Mouse (Mus musculus): ENCODE measurements around the gene Smc3. TPM values are rescaled to one million over a fixed set of nuclear protein-coding genes. Genes with fewer than 3 reads are reported as not detected.
"Not testable (repeated sequence)": the region's sequence is repeated elsewhere in the genome, so short reads cannot be mapped to it uniquely, and the experiment has no call there.

Gene Smc3
- polyA plus RNA-seq, 1 experiment: 16.8 TPM

DNA sequence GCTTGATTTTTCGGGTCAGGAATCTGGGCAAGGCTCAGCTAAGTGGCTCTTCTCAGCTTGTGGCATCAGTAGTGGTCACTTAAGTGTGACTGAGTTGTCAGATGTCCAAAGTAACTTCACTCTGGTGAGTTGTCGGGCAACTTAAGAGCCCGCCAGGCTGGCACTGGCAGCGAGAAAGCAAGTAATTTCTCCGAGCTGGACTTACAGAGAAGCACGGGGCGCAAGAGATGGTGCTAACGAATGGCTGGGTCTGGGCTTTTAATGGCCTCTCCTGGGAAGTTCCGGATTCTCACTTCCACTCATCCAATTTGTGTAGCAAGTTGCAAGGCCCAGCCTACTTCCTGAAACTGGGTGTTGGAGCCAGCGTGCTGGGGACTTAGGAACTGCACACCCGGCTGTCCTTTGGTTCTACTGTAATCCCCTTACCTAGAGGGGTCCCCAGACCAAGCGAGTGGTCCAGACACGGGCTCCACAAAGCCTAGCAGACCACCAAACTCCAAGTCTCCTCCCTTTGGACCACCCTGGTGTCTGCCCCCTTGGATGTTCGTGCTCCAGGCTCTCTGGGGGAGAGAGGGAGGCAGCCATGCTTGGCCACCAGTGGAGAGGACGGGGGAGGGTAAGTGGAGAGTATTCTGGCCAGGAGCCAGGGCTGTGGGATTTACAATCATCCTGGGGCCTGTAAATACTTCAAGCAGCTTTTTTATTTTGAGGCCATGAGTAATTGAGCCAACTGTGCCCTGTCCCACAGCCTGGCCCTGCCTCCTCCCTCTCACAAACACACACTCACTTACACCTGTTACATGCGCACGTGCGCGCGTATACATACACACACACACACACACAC, 53.6 kb downstream of the Smc3 start:
- no peak for DNase-seq (ENCODE audit: low spot score)

DNA sequence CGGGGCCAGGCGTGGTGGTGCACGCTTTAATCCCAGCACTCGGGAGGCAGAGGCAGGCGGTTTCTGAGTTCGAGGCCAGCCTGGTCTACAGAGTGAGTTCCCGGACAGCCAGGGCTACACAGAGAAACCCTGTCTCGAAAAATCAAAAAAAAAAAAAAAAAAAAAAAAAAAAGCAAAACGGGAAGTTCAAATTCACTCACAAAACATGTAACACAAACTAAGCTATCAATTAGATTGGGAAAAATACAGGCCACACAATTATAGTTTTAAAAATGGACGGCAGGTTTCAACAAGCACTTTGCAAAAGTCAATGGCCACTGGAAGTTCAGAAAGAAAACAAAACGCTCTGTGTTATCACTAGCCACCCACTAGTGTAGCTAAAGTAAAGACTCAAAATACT, 56.2 kb downstream of the Smc3 start:
- not testable (repeated sequence) for DNase-seq (ENCODE audit: low spot score)

DNA sequence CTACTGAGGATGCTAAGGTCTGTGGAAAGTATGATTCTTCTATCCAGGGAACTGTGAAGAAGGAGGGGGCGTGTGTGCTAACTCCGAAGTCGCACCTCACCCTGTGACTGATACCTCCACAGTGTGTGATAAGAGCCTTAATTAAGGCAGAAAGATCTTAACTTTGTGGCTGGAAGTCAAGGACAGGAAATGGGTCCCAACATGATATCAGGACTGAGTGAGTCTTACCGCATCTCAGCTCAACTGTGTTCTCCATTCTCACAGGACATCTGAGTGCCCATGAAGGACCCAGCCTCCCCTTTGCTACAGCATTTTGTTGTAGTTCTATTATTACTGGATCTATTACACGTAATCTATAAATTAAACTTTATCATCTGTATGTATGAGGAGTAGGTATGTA, 57.2 kb downstream of the Smc3 start:
- no peak for DNase-seq (ENCODE audit: low spot score)

DNA sequence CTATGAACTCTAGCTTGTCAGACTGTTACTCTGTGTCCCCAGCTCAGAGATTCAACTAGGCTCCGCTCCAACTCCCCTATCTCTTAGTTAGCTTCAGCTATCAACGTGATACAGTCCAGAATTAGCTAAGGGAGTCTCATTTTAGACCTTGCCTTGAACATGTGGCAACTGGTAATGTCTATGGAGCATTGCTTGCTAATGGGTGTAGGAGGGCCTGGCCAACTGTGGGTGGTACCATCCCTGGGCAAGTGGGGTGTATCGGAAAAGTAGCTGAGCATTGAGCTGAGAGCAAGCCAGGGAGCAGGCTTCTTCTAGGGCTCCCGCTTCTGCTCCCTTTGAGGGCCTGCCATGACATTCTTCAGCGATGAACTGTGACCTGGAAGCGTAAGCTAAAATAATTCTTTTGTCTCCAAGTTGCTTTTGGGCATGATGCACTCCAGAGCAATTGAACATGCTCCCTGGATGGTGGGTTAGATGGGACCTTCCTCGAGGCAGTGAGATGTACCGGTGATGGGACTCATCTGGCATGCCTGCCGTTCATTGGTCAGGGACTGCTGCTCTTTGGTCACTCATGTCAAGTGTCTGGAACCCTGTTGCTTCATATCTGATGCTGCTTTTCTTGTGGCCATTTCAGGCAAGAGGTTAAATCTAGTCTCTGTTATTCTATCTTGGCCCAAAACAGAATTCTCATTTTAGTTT, 60.7 kb downstream of the Smc3 start:
- DNase-seq (ENCODE audit: low spot score): no peak

DNA sequence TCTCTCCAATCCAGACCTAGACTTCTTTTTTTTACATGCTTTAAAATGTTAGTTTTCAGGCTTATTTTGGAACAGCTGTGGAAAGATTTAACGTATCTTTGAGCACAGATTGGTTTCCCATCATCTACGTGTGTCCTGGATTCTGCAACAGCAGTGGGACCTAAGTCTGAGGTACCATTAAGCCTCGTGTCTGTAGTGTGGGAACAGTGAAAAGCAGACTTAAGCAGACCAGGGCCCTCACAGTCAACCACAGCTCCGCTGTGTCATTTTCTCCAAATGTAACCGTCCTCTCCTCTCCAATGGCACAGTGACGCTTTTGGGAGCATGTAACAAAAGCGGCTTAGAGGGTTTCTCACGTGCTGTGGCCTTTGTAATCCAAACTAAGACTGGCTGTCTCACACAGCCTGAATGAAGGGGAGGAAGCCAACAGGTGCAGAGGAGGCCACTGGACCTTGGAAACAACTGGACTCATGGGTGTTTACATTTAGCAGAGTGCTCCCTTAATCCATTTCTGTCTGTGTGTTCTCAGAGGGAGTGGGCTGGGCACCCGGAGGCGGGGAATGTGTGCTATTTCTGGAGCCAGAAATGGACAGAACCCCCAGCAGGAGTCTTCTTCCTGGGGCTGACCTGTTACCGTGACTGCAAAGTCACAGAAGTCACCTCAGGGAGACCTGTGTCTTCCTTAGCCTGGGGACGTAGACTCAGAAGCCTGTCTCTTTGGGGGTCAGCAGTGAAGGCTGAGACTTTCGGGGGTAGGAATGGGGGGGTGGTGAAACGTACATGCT, 61.9 kb downstream of the Smc3 start:
- DNase-seq (ENCODE audit: low spot score): no peak

DNA sequence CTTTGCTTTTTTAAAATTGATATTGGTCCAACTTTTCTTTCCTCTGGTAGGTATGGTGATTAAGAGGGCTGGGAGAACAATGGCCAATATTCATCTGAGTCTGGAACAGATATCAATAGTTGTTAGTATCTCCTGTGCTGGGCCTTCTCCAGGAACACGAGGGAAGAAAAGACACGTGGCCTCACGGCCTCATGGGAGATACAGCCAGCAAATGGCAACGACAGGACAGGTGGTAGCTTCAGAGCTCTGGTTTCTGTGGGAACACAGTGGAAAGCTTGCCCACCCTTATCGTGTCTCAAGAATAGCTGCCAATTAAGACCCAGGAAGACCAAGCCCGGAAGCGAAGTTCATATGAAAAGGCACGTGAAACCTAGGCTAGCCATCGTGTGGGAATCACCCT, 64.6 kb downstream of the Smc3 start:
- no peak for DNase-seq (ENCODE audit: low spot score)

DNA sequence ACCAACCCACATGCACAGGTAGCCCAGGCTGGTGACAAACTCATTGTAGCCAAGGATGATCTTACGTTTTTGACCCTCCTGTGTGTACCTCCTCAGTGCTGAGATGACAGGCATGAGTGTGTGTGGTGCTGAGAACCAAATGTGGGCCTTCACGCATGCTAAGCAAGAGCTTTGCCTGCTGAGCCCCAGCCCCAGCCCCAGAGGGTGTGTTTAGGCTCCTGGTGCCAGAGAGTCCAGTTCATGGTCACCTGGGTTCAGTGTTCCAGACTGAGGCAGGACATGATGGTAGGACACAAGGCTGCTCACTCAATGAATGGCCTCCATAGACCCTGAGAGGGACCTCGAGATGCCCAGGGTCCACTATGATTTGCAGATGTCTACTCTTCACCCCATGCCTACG, 65.2 kb downstream of the Smc3 start:
- no peak for DNase-seq (ENCODE audit: low spot score)

DNA sequence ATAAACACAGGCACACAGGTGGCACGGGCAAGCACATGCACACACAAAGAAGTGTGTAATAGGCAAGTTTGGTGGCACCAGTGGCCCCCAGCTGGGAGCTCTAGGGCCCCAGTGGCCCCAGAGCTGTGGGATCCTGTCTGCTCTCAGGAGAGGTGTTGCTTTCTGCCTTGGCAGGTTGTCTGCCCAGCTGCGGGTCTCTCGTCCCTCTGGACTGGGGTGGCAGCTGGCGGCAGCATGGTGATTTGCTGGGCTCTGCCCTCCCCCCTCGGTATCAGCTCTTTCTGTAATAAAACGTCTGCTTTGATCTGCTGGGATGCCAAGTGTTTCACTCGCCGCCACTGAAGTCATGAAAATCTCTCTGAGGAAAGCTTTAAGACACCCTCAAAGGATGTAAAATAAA, 66.5 kb downstream of the Smc3 start:
- DNase-seq (ENCODE audit: low spot score): no peak

DNA sequence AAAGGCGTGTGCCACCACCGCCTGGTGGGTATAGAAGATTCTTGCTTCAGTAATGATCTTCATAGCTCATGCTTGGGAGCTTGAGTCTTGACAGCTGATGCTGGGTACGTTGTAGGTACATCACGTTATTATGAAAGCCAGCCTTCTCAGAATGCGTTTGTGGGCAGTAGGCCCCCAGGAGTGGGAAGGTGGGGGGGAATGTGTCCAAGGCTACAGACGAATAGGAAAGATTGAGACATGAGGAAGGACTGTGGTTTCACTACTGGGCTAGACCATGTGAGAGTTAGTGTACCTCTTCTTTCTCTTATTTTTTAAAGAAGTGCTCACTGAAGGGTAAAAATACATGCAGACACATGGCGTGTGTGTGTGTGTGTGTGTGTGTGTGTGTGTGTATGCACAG, 68.6 kb downstream of the Smc3 start:
- DNase-seq (ENCODE audit: low spot score): no peak

DNA sequence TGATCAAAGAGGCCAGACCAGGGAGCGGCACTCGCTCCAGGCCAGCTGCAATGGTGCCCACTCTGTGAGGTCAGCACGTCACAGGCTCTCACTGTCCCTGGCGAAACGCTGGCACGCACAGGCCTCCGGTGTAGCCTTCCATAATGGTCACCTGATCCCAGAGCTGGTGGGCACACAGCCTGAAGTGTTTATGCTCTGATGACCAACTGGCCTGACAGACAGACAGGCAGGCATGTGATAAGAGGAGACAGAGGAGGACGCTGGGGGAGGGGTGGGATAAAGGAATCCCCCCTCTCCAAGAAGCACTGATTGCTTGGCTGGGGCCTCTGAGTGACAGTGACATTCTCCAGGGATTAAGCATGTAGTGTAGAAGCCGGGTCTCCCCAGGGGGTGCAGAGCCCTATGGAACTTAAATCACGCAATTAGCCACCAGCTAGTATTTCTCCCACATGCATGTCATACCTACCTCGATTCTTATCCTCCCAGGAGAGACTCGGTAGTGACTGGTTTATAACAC, 70.5 kb downstream of the Smc3 start:
- no peak for DNase-seq (ENCODE audit: low spot score)

DNA sequence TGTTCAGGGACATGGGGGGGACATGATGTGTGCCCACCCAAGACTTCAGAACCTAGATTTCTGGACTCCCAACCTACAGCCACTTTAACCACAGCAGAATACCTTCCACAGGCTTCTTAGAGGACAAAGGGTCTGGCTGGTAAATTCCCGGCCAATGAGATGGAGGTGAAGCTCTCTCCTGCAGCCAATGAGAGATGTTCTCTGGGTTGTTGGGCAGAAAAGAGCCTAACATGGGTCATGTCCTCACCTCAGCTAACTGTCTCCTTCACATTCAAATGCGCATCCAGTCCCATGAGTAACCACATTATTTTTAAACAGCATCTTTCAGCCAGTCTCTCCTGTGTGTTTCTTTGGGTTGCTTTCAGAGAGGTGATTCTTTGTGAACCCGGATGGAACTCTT, 71.2 kb downstream of the Smc3 start:
- DNase-seq (ENCODE audit: low spot score): no peak

DNA sequence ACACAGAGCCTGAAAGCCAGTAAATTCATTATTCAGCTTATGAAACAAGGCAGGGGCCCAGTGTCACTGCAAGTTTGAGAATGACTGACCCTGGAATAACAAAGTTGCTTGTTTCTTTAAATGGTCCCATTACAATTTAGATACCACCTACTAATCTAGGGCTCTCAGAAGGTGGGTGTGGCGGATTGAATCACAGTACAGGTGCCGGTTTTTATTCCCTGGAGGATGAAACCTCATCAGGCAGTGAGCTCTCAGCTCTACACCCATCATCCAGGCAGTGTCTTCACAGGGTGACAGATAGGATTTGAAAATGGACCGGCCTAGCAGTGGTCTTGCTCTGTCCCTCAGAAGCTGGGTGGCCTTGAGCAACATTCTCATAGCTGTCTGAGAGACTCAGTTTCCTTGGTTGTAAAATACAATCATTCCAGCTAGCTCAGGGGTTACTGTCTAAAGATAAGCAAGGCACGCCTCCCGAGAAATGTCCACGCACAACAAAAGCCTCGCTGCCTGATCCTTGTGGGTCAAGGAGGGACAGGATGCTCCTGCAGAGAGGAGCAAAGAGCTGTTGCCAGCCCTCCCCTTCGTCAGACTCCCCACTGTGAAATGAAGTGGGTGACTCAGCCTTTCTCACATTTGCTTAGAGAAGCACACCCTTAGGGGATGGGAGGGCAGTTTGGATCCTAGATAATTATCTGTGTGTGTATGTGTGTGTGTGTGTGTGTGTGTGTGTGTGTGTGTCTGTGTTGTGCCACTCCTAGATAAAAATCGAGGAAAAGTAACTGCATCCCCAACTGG, 74.1 kb downstream of the Smc3 start:
- DNase-seq (ENCODE audit: low spot score): no peak

DNA sequence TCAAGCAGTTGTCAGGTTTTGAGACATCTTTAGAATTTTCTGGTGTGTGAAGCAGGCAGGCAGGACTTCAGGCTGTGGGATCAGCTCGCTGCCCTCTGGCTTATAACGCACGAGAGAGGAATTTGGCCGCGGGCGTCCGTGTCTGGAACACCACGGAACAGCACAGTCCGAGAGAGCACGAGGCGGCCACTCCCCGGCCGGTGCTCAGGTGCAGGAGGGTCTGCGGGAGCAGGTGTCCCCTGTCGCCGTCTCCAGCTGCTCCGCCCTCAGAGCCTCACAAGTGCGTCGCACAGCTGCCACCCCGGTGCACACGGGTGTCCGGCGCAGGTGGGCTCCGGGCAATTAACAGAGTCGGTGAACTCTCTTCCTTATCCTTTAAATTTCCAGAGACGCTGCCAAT, 76.0 kb downstream of the Smc3 start:
- no peak for DNase-seq (ENCODE audit: low spot score)

DNA sequence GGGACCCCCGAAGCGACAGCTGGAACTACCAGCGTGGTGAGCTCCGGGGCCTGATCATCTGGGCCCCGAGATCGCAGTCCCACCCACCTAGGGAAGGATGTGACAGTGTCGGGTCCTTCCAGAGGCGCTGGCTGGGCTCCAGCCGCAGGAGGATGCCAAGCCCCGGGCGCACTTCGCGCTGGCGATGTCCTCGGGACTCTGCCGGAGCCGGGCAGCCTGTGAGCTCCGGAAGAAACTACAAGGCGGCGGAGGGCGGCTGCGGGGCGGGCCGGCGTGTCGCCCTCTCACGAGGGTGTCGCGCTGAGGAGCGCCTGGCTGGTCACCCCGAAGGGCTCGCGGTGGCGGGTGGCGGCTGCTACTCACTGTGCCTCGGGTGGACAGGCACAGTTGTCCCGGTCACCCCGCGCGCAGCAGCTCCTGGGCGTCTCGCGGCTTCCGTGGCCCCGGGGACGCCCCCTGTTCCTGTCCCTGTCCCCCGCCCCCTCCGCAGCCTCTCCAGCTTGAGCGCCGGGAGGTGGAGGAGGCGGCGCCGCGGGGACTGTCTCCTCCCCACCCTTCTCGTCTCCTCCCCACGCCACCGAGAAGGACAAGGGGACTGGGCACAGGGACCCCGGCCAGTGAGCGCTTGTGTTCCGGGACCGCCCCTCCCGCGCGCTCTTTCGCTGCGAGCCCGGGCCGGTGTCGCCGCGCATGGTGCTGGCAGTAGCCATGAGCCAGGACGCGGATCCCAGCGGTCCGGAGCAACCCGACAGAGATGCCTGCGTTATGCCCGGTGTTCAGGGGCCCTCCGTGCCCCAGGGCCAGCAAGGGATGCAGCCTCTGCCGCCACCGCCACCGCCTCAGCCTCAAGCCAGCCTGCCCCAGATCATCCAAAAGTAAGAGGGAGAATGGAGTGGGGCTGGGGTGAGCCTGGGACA, 76.8 kb downstream of the Smc3 start, which contains the start of gene Rbm20:
TSS of gene Rbm20 (plus strand) at position 589 of the 917 bp plus-strand sequence.
- DNase-seq (ENCODE audit: low spot score): peak; percentile 28

DNA sequence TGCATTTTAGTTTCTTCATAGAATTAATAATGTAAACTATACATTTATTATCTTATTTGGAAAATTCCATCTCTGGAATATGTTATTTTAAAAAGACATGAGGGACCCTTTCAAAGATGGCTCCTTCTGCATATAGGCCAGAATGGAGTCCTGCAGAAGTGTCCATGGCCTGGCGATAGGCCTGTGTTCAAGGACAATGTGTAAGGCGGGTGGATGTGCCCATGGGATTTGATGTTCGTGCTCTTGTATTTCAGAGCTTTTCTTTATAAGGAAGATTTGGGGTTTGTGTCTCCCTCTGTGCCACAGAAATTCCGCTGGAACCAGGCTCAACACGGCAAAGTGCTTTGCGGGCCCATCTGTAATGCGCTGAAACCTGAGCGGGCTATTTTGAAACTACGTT, 79.0 kb downstream of the Smc3 start:
- no peak for DNase-seq (ENCODE audit: low spot score)

DNA sequence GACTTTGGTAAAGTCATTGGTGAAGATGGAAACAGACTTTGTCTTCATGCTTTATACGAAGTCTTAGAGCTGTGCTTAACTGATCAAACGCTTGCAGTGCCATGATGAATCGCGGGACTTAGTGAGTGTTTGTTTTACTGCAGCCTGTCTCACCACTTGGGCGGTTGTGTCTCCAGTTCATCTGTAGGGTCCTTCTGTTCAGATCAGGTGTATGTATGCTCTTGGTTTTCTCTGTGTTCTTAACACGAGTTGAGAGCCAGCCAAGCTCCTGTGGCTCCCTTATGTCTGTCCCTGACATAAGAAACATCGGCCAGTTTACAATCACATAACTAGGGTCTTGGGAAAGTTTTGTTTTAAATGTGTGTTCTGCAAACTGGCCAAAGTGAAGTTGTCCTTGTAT, 79.8 kb downstream of the Smc3 start:
- DNase-seq (ENCODE audit: low spot score): no peak

DNA sequence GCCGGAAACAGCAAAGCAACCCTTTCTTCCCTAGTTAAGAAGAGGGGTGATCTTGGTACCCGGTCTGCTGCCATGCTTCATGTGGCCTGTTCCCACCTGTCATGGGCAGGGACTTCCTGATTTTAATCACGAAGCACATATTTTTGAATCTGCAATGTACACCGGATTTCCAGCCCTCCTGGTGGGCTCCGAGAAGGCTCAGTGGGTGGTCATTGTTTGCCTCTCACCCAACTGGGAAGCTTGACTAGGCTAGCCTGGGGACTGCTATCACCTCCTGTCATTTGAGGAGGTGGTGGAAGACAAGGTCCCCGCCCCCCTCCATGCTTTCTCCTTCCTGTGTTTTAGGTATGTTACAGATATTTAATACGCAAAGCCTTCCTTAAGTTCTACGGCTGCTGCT, 82.2 kb downstream of the Smc3 start:
- no peak for DNase-seq (ENCODE audit: low spot score)

DNA sequence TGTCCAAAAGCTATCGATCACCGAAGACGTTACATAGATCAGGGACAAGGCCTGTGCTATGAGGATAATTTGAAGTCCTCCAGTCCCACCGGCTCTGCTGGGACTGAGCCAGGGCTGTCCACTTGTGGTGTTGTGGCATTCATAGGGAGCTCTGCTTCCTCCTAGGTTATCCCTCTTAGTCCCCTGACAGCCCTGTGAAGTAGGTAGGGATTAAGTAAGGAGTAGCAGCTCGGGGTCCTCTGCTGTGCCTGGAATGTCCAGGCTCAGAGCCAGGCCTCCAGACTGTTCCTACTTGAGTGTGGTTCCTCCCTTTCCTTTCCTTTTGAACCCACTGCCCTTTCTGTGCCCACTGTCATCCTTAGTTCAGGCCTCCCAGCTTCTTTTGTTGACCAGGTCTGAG, 87.4 kb downstream of the Smc3 start:
- DNase-seq (ENCODE audit: low spot score): no peak

DNA sequence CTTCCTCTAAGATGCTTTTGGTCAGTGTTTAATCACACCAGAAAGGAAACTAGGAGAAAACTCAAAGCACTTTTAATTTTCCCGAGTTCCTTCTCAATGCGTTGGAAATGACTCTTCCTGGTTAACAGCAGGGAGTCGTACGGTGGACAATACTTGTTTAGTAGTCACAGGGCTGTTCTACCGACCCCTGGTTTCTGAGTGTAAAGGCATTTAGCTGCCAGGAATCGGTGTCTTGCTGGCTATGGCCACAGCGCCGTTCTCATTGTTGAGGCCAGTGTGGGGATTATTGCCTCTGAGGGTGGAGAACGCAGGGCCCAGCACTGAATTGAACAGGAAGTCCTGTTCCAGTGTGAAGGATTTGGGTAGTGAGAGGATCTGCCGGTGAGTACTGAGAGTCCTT, 90.6 kb downstream of the Smc3 start:
- DNase-seq (ENCODE audit: low spot score): no peak

DNA sequence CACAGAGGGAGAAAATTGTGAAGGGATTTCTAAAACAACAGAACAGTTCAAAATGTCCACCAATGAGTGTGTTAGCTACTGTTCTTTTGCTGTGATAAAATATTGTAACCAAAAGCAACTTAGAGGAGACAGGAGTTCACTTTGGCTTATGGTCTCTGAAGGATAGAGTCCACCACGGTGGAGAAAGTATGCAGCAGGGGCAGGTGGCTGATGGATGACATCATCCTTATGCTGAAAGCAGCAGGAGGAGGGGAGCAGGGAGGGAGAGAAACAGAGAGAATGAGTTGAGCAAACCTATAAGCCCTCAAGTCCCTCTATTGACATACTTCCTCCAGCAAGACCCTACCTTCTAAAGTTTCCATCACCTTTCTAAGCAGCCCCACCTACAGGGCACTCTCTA, 93.8 kb downstream of the Smc3 start:
- no peak for DNase-seq (ENCODE audit: low spot score)

Data from urinary bladder, adult 2 months (tissue).